Mouse (Mus musculus): Measurements from ENCODE around the gene Gm11541. TPM values are rescaled to one million over a fixed set of nuclear protein-coding genes. Genes with fewer than 3 reads are reported as not detected.

Gm11541 gene
- polyA plus RNA-seq, 1 experiment from 2014 or later: 0.43 TPM

- no peak overlapping the region; the same call in 1 of the 2 replicates for H3K27ac ChIP-seq
- peak overlapping the region; percentile 35; the same call in 1 of the 2 replicates for H3K4me2 ChIP-seq (replicated peaks)
- H3K9ac ChIP-seq: no peak overlapping the region
- 35% methylated on average over 11 of the region's 11 CpGs for WGBS
- no peaks in the 10 kb centered on the region for H3K9me3 ChIP-seq
- H3K4me3 ChIP-seq (replicated peaks): no peak overlapping the region
- H3K4me1 ChIP-seq (replicated peaks): peaks cover 9% of the 10 kb centered on the region; the same call in 1 of the 2 replicates
- no peak; the same call in 1 of the 2 replicates for ATAC-seq
- H3K36me3 ChIP-seq: no peaks in the 10 kb centered on the region
- no peaks in the 10 kb centered on the region for H3K27me3 ChIP-seq (replicated peaks)
Observed at GRCm38 (mm10) chr11:94717239-94717638, 12.9 kb upstream of the Gm11541 start.

- Histone ChIP-seq H3K4me2 (replicated peaks) (peak overlapping the region; percentile 35), H3K4me1 (replicated peaks) (peaks cover 9% of the 10 kb centered on the region; the same call in 1 of the 2 replicates), H3K27ac (no peak overlapping the region), H3K4me3 (replicated peaks) (no peak overlapping the region), H3K9ac (no peak overlapping the region), H3K36me3 (no peaks in the 10 kb centered on the region), H3K9me3 (no peaks in the 10 kb centered on the region), H3K27me3 (replicated peaks) (no peaks in the 10 kb centered on the region)
- ATAC-seq: peak; percentile 83
- WGBS: 3% methylated on average over 9 of the region's 9 CpGs
Observed at GRCm38 (mm10) chr11:94716754-94717153, 12.5 kb upstream of the Gm11541 start.

GRCm38 (mm10) chr11:94715622-94716021 is 11.3 kb upstream of the Gm11541 start:
- WGBS: 80% methylated on average over 5 of the region's 5 CpGs
- Histone ChIP-seq H3K27ac (no peak overlapping the region), H3K4me1 (replicated peaks) (peaks cover 9% of the 10 kb centered on the region; the same call in 1 of the 2 replicates)

GRCm38 (mm10) chr11:94713246-94713860 is 9.1 kb upstream of the Gm11541 start:
- 0 out of 2 replicates have a peak, but pooled peaks have one; percentile 29 for ATAC-seq
- Histone ChIP-seq H3K36me3 (no peaks in the 10 kb centered on the region), H3K4me3 (replicated peaks) (no peak overlapping the region), H3K27ac (0 out of 2 replicates have a peak overlapping the region, but pooled peaks have one; percentile 15), H3K4me2 (replicated peaks) (no peak overlapping the region), H3K9ac (no peak overlapping the region), H3K4me1 (replicated peaks) (peaks cover 9% of the 10 kb centered on the region; the same call in 1 of the 2 replicates), H3K27me3 (replicated peaks) (no peaks in the 10 kb centered on the region), H3K9me3 (no peaks in the 10 kb centered on the region)
- 29% methylated on average over 11 of the region's 11 CpGs for WGBS

More at GRCm38 (mm10) chr11:94715622-94716021, 11.3 kb upstream of the Gm11541 start:
- H3K27me3 ChIP-seq (replicated peaks): no peaks in the 10 kb centered on the region
- no peak overlapping the region for H3K4me3 ChIP-seq (replicated peaks)
- ATAC-seq: no peak
- H3K9ac ChIP-seq: no peak overlapping the region
- H3K9me3 ChIP-seq: no peaks in the 10 kb centered on the region
- H3K4me2 ChIP-seq (replicated peaks): no peak overlapping the region
- no peaks in the 10 kb centered on the region for H3K36me3 ChIP-seq

GRCm38 (mm10) chr11:94704020-94704419 is 279 bp downstream of the Gm11541 start:
- H3K36me3 ChIP-seq: no peaks in the 10 kb centered on the region
- H3K4me3 ChIP-seq (replicated peaks): no peak overlapping the region
- H3K4me1 ChIP-seq (replicated peaks): peaks cover 14% of the 10 kb centered on the region
- no peak overlapping the region for H3K4me2 ChIP-seq (replicated peaks)
- no peaks in the 10 kb centered on the region for H3K9me3 ChIP-seq
- no peaks in the 10 kb centered on the region; the same call in 1 of the 2 replicates for H3K27me3 ChIP-seq (replicated peaks)
- no peak for ATAC-seq
- 0 out of 2 replicates have a peak overlapping the region, but pooled peaks have one; percentile 9 for H3K27ac ChIP-seq
- WGBS: 42% methylated on average over 7 of the region's 7 CpGs
- no peak overlapping the region for H3K9ac ChIP-seq

GRCm38 (mm10) chr11:94702216-94702610 is 2.1 kb downstream of the Gm11541 start:
- no peaks in the 10 kb centered on the region; the same call in 1 of the 2 replicates for H3K27me3 ChIP-seq (replicated peaks)
- H3K4me2 ChIP-seq (replicated peaks): peak overlapping the region; percentile 51; the same call in 1 of the 2 replicates
- H3K4me1 ChIP-seq (replicated peaks): peaks cover 14% of the 10 kb centered on the region
- WGBS: 33% methylated on average over 3 of the region's 3 CpGs
- H3K27ac ChIP-seq: peak overlapping the region; percentile 10; the same call in 1 of the 2 replicates
- H3K9me3 ChIP-seq: no peaks in the 10 kb centered on the region
- H3K9ac ChIP-seq: no peak overlapping the region
- no peak overlapping the region for H3K4me3 ChIP-seq (replicated peaks)
- no peaks in the 10 kb centered on the region for H3K36me3 ChIP-seq
- ATAC-seq: no peak

- Histone ChIP-seq H3K9ac (no peak overlapping the region), H3K27ac (peak overlapping the region; percentile 10; the same call in 1 of the 2 replicates)
Observed at GRCm38 (mm10) chr11:94701401-94702215, 2.7 kb downstream of the Gm11541 start.

GRCm38 (mm10) chr11:94699399-94699798 is 4.9 kb downstream of the Gm11541 start:
- WGBS: 95% methylated on average over 3 of the region's 3 CpGs
- Histone ChIP-seq H3K4me1 (replicated peaks) (peaks cover 14% of the 10 kb centered on the region), H3K27ac (no peak overlapping the region), H3K9ac (no peak overlapping the region), H3K9me3 (no peaks in the 10 kb centered on the region), H3K27me3 (replicated peaks) (no peaks in the 10 kb centered on the region; the same call in 1 of the 2 replicates), H3K4me3 (replicated peaks) (no peak overlapping the region), H3K4me2 (replicated peaks) (no peak overlapping the region), H3K36me3 (no peaks in the 10 kb centered on the region)
- ATAC-seq: no peak

More at GRCm38 (mm10) chr11:94701401-94702215, 2.7 kb downstream of the Gm11541 start:
- ATAC-seq: peak; percentile 37; the same call in 1 of the 2 replicates
- Histone ChIP-seq H3K36me3 (no peaks in the 10 kb centered on the region), H3K27me3 (replicated peaks) (no peaks in the 10 kb centered on the region; the same call in 1 of the 2 replicates), H3K4me3 (replicated peaks) (peak overlapping the region; percentile 8; the same call in 1 of the 2 replicates), H3K4me1 (replicated peaks) (peaks cover 14% of the 10 kb centered on the region), H3K4me2 (replicated peaks) (peak overlapping the region; percentile 51), H3K9me3 (no peaks in the 10 kb centered on the region)
- 30% methylated on average over 27 of the region's 27 CpGs for WGBS

GRCm38 (mm10) chr11:94697703-94698464 is 6.4 kb downstream of the Gm11541 start:
- WGBS: 44% methylated on average over 13 of the region's 13 CpGs
- peaks cover 10% of the 10 kb centered on the region for H3K4me1 ChIP-seq (replicated peaks)
- no peak overlapping the region for H3K4me3 ChIP-seq (replicated peaks)
- no peak overlapping the region for H3K27ac ChIP-seq
- no peak overlapping the region for H3K4me2 ChIP-seq (replicated peaks)
- no peaks in the 10 kb centered on the region for H3K36me3 ChIP-seq
- H3K9ac ChIP-seq: no peak overlapping the region
- ATAC-seq: no peak
- H3K9me3 ChIP-seq: no peaks in the 10 kb centered on the region
- no peaks in the 10 kb centered on the region; the same call in 1 of the 2 replicates for H3K27me3 ChIP-seq (replicated peaks)

GRCm38 (mm10) chr11:94697140-94697539 is 7.2 kb downstream of the Gm11541 start:
- Histone ChIP-seq H3K27me3 (replicated peaks) (no peaks in the 10 kb centered on the region; the same call in 1 of the 2 replicates), H3K27ac (no peak overlapping the region), H3K9me3 (no peaks in the 10 kb centered on the region), H3K4me2 (replicated peaks) (no peak overlapping the region), H3K4me3 (replicated peaks) (no peak overlapping the region), H3K9ac (no peak overlapping the region), H3K4me1 (replicated peaks) (peaks cover 8% of the 10 kb centered on the region), H3K36me3 (no peaks in the 10 kb centered on the region)
- 94% methylated on average over 2 of the region's 2 CpGs for WGBS
- ATAC-seq: no peak

- H3K4me3 ChIP-seq (replicated peaks): no peak overlapping the region
- H3K27ac ChIP-seq: no peak overlapping the region
- no peaks in the 10 kb centered on the region for H3K4me1 ChIP-seq (replicated peaks)
- no peaks in the 10 kb centered on the region for H3K9me3 ChIP-seq
- no peak overlapping the region for H3K4me2 ChIP-seq (replicated peaks)
- H3K27me3 ChIP-seq (replicated peaks): no peaks in the 10 kb centered on the region
- no peaks in the 10 kb centered on the region for H3K36me3 ChIP-seq
- H3K9ac ChIP-seq: no peak overlapping the region
- no peak for ATAC-seq
- 70% methylated on average over 6 of the region's 6 CpGs for WGBS
Observed at GRCm38 (mm10) chr11:94695508-94695907, 8.8 kb downstream of the Gm11541 start.

Measured in intestine, embryonic 15.5 days (tissue).